Mouse (Mus musculus): ENCODE measurements at regions not wholly inside any gene's neighbourhood (a gene's known extent, or its start where the extent isn't known, plus 50 kb on each side); places are given as distances from the start of the nearest gene placed in this dataset.

DNA sequence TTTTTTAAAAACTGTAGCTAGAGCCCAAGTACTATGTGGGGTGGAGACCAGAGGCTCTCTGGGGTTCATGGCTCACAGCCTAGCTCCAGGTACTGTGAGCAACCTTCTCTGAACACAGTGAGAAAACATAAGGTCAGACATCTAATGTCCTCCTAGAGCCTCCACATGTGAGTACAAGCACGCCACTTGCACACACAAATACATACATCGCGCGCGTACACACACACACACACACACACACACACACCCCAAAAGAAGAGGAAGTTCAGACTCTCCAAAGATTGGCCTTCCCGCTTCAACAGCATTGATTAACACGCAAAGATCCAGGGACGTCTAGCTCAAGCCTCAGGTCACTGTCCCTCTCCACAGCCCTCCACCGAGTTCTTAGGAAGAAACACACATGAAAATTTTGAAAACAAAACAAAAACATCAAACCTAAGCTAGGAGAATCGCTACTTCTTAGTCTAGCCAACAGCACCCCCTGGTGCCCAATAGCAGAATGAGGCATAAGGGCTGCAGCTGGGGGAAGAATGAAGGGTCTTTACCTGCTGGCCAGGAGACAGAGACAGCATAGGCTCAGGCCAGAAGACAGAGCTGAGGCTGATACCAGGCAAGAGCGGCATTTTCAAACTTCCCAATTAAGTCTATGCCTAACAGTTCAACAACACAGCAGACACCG is 90.7 kb upstream of the Usp24 start:
- DNase-seq (ENCODE audit: low spot score in 2 of 2): peak; percentile 55 to 62

DNA sequence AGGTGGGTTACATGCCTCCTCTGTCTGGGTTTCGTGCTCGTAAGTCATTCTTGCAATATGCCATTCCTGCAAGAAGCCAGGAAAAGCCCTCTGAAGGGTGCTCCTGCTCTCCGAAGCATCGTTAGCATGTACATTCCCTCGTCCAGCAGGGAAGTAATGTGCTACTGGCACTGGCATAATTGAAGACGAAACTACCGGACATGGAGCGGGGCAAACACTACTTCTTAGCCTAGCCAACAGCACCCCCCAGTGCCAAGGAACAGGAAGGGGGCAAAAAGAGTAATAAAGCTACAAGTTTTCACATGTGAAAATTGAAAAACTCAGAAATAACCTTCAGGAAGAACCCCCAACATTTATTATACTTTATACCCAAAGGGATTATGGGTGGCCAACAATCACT is 88.6 kb upstream of the Usp24 start:
- no peak for DNase-seq (ENCODE audit: low spot score in 2 of 2)

GRCm38 (mm10) chr4:106228534-106228933 is 87.5 kb upstream of the Usp24 start:
- DNase-seq (ENCODE audit: low spot score in 2 of 2): peak; percentile 63 to 74

DNA sequence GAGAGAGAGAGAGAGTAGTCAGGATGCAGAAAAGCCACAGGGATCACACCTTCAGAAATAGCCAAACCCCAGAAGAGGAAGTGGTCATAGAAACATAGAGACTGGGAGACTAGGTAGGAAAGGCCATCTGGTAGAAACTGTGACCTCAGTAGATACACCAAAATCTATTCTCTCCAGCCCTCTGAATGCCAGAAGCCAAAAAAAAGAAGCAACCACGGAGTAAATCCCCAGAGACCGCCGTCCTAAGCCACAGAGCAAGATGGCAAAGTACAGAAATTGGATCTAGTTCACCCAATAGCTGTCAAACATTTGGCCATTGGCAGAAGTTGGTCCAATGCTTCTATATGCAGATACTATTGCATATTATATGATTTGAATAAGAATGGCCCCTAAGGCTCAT is 86.5 kb upstream of the Usp24 start:
- DNase-seq (ENCODE audit: low spot score in 2 of 2): no peak

GRCm38 (mm10) chr4:106232499-106232970 is 83.5 kb upstream of the Usp24 start:
- no peak for DNase-seq (ENCODE audit: low spot score in 2 of 2)

DNA sequence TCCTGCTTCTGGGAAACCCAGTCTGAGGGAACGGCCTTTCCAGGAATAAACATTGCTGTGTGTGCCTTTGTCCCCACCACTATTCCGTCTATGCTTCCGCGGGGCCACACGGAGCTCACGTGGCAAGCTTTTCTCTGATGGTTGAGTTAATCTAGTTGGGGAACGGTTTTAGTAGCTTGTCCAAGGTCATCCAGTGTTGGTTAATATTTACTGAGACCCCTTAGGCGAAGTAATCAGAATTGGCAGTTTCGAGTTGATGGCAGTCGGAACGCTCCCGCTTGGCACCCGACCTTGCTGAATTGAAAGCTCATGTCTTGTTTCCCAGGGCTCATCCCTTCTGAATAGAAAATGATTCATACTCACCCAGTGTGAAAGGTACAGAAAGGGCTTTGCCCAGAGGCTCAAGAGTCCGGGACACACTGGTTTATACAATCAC is 71.6 kb upstream of the Usp24 start:
- no peak for DNase-seq (ENCODE audit: low spot score in 2 of 2)

DNA sequence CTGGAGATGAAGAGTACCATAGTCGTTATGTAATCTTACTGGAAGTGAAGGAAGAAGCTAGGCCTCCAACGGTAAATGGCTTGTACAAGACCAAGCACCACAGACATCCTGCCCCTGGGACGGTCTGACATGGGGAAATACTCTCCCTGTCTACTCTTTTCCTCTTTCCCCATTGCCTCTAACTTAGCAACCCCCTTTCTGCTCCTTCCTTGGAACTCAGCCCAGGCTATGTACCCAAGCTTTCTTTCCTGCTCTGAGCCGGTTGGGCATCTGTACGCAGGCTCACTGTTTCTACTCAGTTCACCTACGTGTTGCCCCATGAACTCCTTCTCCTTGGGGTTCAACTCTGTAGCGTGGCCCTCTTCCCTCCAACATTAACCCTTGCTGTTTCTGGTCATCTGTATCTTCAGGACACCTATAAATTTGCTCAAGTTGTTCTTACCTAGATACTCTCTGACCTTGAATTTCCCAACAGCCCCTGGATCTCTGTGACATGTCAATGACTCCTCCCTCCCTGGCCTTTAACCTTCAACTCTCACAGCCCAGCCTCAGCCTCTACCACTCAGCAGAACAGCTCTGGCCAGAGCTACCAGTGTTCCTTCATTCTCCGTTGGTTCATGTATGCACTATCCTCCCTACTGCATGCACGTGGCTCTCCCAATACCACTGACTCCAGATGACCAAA is 71.0 kb upstream of the Usp24 start:
- DNase-seq (ENCODE audit: low spot score in 2 of 2): no peak

GRCm38 (mm10) chr4:106246695-106247094 is 69.3 kb upstream of the Usp24 start:
- no peak for DNase-seq (ENCODE audit: low spot score in 2 of 2)

GRCm38 (mm10) chr4:106247398-106247797 is 68.6 kb upstream of the Usp24 start:
- no peak for DNase-seq (ENCODE audit: low spot score in 2 of 2)

- DNase-seq (ENCODE audit: low spot score in 2 of 2): no peak
Observed at GRCm38 (mm10) chr4:106248272-106248671, 67.7 kb upstream of the Usp24 start.

- no peak for DNase-seq (ENCODE audit: low spot score in 2 of 2)
Observed at GRCm38 (mm10) chr4:106249028-106249782, 66.8 kb upstream of the Usp24 start.

- DNase-seq (ENCODE audit: low spot score in 2 of 2): no peak
Observed at GRCm38 (mm10) chr4:106250048-106250447, 66.0 kb upstream of the Usp24 start.

DNA sequence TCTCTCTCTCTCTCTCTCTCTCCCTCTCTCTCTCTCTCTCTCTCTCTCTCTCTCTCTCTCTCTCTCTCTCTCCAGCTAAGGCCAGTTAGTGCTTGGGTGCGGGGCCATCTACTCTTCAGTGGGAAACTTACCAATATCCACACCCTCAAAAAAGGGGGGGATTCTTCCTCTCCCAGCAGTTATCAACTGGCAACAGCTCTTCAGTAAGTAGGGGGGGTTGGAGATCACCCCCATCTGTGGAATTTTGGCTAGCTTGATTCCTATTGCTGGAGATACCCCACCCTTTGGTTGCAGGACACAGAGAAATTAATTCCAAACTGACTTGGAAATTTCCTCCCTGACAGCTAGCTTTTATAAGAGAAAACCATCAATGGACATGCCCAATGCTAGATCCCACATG is 64.6 kb upstream of the Usp24 start:
- no peak for DNase-seq (ENCODE audit: low spot score in 2 of 2)

DNA sequence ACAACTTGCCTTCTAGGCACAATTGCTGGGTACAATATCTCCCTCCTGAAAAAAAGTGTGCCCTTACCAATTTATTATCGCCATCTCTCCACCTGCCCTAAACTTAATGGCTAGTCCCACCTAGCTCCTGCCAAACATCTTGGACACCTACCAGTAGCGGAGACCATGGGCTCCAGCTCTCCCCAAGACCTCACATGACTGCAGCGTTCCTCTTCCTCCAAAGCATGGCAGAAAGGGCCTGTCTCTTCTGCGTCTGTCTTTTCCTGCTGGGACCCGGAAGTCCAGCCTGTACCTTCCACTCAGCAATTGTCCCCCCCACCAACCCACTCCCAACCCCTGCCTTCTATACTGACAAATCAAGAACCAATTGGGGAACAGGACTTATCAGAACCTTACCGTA is 63.1 kb upstream of the Usp24 start:
- no peak for DNase-seq (ENCODE audit: low spot score in 2 of 2)

GRCm38 (mm10) chr4:106254761-106255475 is 61.1 kb upstream of the Usp24 start:
- no peak for DNase-seq (ENCODE audit: low spot score in 2 of 2)

GRCm38 (mm10) chr4:106255959-106256609 is 59.9 kb upstream of the Usp24 start:
- DNase-seq (ENCODE audit: low spot score in 2 of 2): peak in 1 of 2 experiments; percentile 51

GRCm38 (mm10) chr4:106261404-106261803 is 54.6 kb upstream of the Usp24 start:
- DNase-seq (ENCODE audit: low spot score in 2 of 2): no peak

GRCm38 (mm10) chr4:106261901-106262560 is 54.0 kb upstream of the Usp24 start:
- no peak for DNase-seq (ENCODE audit: low spot score in 2 of 2)

- DNase-seq (ENCODE audit: low spot score in 2 of 2): no peak
Observed at GRCm38 (mm10) chr4:106262751-106263725, 53.0 kb upstream of the Usp24 start.
